Mouse (Mus musculus) bone marrow macrophage, adult 2 months (primary cell): ENCODE measurements around the gene Npas3. TPM values are rescaled to one million over a fixed set of nuclear protein-coding genes. Genes with fewer than 3 reads are reported as not detected.

Experiments
- H3K27ac ChIP-seq: 2 replicates; pipeline ENCODE4 v1.5.1; 2012; ENCODE audit warnings: low read depth, low read length; ENCODE audit not compliant: insufficient read depth
- H3K4me1 ChIP-seq: 2 replicates; pipeline ENCODE4 v1.6.1; 2012; ENCODE audit warnings: low read length; ENCODE audit not compliant: control insufficient read depth, insufficient read depth
- H3K4me3 ChIP-seq: 2 replicates; pipeline ENCODE4 v1.5.1; 2012; ENCODE audit warnings: mild to moderate bottlenecking, low read length, moderate library complexity; ENCODE audit not compliant: insufficient read depth
- CTCF ChIP-seq: IDR thresholded peaks from 2 replicates; pipeline ENCODE4 v1.5.1; 2012; ENCODE audit warnings: low read depth, mild to moderate bottlenecking, low read length, moderate library complexity
- POLR2A ChIP-seq: IDR thresholded peaks from 2 replicates; pipeline ENCODE4 v1.6.1; 2012; ENCODE audit warnings: mild to moderate bottlenecking, low read depth, low read length, borderline replicate concordance
- polyA plus RNA-seq: library from polyadenylated mRNA; stranded (reverse); fragments of >200 nt; gene quantifications from 2 replicates; pipeline ENCODE4 v1.2.4, GENCODE M21; 2012; ENCODE audit not compliant: missing spikeins, insufficient read depth, insufficient read length

Gene Npas3
- polyA plus RNA-seq, 1 experiment, result not detected

GRCm38 (mm10) chr12:53841928-53842671, 593.6 kb downstream of the Npas3 start:
- no peak overlapping the region for H3K4me3 ChIP-seq
- TF ChIP-seq POLR2A (no peak), CTCF (no peak)
- H3K27ac ChIP-seq, result no peak overlapping the region
- H3K4me1 ChIP-seq, result no peaks in the 10 kb centered on the region

- no peak for TF ChIP-seq POLR2A
- TF ChIP-seq CTCF, result no peak
- H3K27ac ChIP-seq, result no peak overlapping the region
- no peak overlapping the region for H3K4me3 ChIP-seq
- H3K4me1 ChIP-seq, result no peaks in the 10 kb centered on the region
Observed at GRCm38 (mm10) chr12:53843626-53844025, 595.1 kb downstream of the Npas3 start.

GRCm38 (mm10) chr12:53846154-53846665, 597.7 kb downstream of the Npas3 start:
- no peak overlapping the region for H3K4me3 ChIP-seq
- TF ChIP-seq POLR2A, result no peak
- TF ChIP-seq CTCF, result no peak
- H3K27ac ChIP-seq, result no peak overlapping the region
- H3K4me1 ChIP-seq, result no peaks in the 10 kb centered on the region

- TF ChIP-seq POLR2A (no peak), CTCF (no peak)
- H3K4me1 ChIP-seq, result no peaks in the 10 kb centered on the region
- no peak overlapping the region for H3K4me3 ChIP-seq
- no peak overlapping the region for H3K27ac ChIP-seq
Observed at GRCm38 (mm10) chr12:53849263-53849662, 600.8 kb downstream of the Npas3 start.

- TF ChIP-seq POLR2A, result no peak
- TF ChIP-seq CTCF, result no peak
- H3K4me3 ChIP-seq, result no peak overlapping the region
- H3K4me1 ChIP-seq, result no peaks in the 10 kb centered on the region
- no peak overlapping the region for H3K27ac ChIP-seq
Observed at GRCm38 (mm10) chr12:53852432-53852831, 604.0 kb downstream of the Npas3 start.

GRCm38 (mm10) chr12:53860176-53860575, 611.7 kb downstream of the Npas3 start:
- H3K4me1 ChIP-seq, result no peaks in the 10 kb centered on the region
- no peak overlapping the region for H3K27ac ChIP-seq
- no peak for TF ChIP-seq CTCF
- no peak for TF ChIP-seq POLR2A
- H3K4me3 ChIP-seq, result no peak overlapping the region

- TF ChIP-seq POLR2A (no peak), CTCF (no peak)
- no peak overlapping the region for H3K27ac ChIP-seq
- H3K4me1 ChIP-seq, result no peaks in the 10 kb centered on the region
- no peak overlapping the region for H3K4me3 ChIP-seq
Observed at GRCm38 (mm10) chr12:53862281-53862680, 613.8 kb downstream of the Npas3 start.

GRCm38 (mm10) chr12:53864436-53865136, 616.1 kb downstream of the Npas3 start:
- TF ChIP-seq CTCF, result no peak
- TF ChIP-seq POLR2A, result no peak
- Histone ChIP-seq H3K27ac (no peak overlapping the region), H3K4me3 (no peak overlapping the region), H3K4me1 (no peaks in the 10 kb centered on the region)

GRCm38 (mm10) chr12:53865691-53866090, 617.2 kb downstream of the Npas3 start:
- Histone ChIP-seq H3K4me1 (no peaks in the 10 kb centered on the region), H3K27ac (no peak overlapping the region), H3K4me3 (no peak overlapping the region)
- TF ChIP-seq CTCF, result no peak
- no peak for TF ChIP-seq POLR2A

GRCm38 (mm10) chr12:53869981-53870380, 621.5 kb downstream of the Npas3 start:
- Histone ChIP-seq H3K27ac (no peak overlapping the region), H3K4me3 (no peak overlapping the region), H3K4me1 (no peaks in the 10 kb centered on the region)
- TF ChIP-seq CTCF, result no peak
- TF ChIP-seq POLR2A, result no peak
